Mouse (Mus musculus): Measurements from ENCODE around the gene Hopx.
A peak's percentile ranks its signal among the peaks of the same experiment; 100 is the strongest.

Hopx gene

DNA sequence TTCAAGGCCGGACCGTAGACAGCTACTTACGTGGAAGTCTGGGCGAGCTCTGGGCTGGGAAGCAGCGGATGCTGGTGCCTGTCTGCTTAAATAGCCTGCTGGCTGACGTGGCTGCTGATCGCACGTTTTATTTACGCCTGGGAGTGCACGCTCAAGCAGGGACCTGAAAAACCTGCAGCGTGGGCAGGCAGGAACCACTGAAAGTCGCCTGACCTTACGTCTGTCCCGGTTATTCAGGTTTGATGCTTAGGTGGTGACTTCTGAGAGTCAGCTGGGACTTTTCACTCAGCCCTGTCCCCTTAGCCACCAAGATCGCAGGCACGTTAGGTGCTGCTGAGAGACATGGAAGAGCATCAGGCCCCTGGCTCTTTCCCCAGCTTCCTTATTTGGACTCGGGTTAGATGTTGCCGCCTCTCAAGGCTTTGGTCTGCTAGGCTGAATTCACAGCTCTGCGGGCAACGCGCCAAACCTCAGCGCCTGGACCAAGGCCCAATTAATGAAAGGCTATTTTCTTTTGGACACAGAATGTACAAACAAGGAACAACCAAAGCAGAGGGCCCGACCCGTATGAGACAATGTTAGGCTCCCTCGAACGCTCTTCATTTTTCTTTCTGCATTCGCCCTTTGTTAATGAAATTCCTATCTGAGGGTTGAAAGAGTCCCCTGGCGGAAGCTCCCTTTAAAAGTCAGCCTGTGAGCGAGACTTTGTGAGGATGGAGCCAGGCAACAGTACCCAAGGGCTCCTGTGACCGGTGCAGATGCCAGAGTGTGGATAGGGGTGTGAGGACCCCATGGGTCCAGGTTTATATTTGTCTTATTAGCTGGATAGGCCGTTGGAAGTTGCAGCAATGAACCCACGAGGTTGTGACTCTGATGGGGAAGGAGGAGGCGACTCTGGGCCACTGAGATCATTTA lies at the start of gene Hopx:
Gene Hopx, minus strand, starts transcription at position 305 of the 915 bp plus-strand sequence.
- no peak for DNase-seq (ENCODE audit: low read depth, low spot score)

DNA sequence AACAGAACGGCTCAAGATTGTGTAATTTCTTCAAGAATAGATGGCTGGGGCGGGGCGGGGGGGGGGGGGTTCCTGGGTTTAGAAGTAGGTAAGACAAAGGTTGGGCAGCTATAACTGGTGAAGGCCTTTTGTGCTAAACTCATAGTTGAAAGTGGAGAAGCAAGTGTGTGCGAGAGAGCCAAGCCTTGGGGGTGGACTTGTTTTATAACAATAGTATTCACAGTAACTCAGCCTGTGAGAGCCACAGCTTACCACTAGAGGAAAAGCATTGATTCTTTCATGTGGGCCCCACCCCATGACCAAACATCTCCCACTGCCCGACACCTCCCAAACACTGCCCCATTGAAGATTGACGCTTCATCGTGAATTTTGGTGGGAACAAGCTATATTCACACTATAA lies 48.7 kb upstream of the Hopx start:
- no peak for DNase-seq (ENCODE audit: low read depth, low spot score)

DNA sequence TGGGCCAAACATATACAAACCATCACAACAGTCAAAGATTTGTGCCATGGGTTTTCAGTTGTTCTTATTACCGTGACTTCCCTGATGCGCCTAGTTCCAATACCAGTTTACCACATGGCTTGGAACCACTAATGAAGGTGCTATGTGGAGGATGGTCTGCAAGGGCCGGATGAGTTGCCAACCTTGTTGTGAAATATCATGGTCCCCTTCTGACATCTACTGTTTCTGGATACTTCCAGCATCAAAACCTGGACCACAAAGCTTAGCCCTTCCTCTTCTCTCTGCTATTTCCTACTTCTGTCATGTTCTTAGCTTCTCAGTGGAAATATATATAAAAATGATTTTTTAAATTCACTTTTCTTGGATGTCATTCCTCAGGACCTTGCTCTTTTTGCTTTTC lies 47.6 kb upstream of the Hopx start:
- no peak for DNase-seq (ENCODE audit: low read depth, low spot score)

DNA sequence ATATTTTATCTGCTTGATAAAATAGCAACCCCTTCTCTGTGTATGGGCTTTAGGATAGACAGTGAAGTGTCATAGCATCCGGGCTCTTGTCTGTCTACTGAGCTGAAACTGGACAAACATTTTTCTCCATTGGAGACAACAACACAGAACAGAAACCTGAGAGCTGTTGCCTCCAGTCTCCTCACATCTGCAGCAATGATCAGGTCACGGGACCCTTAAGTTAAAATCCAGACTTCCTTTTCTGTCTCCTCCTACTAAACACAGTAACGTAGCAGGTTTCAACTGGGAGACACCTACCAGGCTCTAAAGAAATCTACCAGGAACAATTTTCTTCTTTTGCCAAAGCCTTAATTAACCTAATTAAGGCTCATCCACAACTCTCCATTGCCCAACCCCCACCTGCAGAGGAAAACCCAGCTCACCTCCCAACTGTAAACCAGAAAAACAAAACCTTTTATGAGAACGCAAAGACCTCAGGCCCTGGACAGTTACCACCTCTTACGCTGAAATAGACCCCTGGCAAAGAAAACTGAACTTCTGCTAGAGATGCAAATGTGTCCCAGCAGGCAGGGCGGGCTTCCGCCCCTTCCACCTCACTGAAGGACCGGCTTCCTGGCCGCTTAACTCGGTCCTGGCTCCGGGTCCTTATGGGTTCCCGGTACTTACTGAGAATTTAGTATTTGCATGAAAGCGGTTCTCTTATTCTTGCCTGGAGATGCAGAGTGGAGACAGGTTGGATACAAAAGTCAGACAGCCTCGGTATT lies 43.0 kb upstream of the Hopx start:
- no peak for DNase-seq (ENCODE audit: low read depth, low spot score)

DNA sequence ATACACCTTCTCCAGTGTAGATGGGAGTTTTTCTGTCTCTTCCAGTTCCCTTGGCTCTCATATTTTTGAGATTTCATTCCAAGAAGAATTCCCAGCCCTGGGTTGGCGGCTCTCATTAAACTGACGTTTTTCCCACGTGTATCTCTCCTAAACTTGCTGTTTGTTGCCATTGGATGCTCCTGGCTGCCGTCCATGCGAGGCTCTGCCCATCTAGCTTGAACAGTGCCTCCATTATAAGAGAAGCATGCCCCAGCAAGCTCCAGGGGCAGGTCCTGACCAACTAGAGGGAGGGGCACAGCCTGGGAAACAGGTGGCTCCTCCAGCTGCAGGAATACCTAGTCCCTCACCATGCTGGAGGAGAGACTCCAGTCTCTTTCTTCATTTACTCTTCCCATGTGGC lies 42.0 kb upstream of the Hopx start:
- DNase-seq (ENCODE audit: low read depth, low spot score) = no peak

DNA sequence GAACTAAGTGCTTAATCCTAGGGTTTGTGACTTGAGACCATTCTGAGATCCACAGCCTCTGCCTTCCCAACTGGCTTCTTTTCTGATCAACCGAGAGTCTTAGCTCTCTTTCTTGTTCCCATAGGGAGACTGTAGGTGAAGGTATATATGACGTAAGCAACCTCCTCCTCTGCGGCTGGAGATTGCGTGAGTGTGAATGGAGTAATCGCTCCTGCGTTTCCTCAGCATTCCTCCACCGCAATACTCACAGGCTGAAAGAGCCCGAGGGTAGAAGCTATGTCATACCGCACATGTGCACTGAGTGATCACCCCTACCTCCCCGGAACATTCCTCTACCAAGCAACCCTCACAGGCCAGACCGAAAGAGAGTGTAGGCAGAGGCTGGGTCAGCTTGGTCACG lies 40.6 kb upstream of the Hopx start:
- DNase-seq (ENCODE audit: low read depth, low spot score) = no peak

DNA sequence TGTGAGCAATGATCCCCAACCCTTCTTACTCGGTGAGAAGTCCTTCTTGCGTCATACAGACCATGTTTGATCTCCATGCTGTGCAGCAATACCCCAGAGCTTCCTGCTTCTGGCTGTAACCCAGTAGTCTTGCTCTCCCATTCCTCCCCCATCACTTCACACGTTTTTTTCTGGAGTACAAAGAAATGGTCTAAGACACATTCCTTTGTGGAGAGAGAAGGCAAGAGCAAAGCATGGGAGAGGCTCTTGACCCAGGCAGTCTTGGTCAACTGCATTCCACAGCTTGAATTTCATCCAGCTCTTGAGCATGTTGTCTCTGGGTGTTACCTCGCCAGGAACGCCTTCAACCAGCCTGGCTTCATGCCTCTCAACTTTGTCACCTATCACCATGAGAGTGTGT lies 39.9 kb upstream of the Hopx start:
- DNase-seq (ENCODE audit: low read depth, low spot score) = no peak

DNA sequence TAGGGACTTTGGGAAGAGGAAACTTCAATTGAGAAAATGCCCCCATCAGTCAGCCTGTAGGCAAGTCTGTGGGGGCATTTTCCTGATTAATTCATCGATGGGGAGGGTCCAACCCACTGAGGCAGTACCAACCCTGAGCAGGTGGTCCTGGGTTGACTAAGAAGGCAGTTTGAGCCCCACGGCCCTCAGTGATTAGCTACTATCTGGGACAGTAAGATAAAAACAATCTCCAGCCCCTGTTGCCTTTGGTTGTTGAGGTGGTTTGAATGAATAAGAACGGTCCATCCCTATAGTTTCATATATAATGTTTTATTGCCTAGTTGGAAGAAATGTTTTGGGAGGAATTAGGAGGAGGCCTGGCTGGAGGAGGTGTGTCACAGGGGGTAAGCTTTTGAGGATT lies 36.8 kb upstream of the Hopx start:
- DNase-seq (ENCODE audit: low read depth, low spot score) = no peak

DNA sequence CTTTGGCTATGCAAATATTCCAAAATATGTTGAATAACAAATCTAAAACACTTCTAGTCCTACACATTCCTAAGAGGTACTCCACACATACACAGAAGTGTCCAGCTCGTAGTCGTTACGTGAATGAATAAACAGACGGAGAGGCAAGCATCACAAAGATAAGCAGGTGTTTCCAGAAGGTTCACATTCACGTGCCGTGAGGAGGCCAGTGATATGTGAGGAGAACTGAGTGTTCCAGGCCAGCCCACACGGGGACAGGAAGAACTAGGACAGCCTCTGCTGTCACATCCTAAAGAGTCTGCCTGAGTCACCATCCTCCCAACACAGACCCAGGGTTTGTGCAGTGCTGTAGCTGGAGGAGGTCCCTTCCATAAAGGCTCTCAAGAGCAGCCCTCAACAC lies 36.2 kb upstream of the Hopx start:
- DNase-seq (ENCODE audit: low read depth, low spot score) = no peak

DNA sequence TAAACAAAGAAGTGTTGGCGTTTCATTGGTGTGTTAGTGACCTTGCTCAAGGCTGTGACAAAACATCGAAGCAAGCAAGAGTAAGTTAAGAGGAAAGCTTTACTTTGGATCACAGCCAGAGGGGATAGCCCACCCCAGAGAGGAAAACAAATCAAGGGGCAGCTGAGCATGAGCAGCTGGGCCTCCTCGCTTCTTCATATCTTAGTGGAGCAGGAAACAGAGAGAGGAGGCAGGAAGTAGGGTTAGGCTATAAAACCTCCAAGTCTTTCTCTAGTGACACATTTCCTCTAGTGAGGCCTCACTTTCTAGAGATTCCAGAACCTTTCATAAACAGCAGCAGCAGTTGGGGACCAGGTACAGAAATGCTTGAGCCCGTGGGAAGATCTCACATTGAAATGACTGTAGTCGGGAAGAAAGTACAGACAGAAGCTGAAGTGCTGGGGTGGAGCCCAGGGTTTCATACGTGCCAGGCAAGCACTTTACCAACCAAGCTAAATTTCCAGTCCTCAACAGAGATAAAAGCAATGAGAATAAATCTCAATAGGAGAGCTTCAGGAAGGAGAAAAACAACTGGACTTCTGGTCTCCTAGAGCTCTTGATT lies 33.2 kb upstream of the Hopx start:
- DNase-seq (ENCODE audit: low read depth, low spot score) = no peak

DNA sequence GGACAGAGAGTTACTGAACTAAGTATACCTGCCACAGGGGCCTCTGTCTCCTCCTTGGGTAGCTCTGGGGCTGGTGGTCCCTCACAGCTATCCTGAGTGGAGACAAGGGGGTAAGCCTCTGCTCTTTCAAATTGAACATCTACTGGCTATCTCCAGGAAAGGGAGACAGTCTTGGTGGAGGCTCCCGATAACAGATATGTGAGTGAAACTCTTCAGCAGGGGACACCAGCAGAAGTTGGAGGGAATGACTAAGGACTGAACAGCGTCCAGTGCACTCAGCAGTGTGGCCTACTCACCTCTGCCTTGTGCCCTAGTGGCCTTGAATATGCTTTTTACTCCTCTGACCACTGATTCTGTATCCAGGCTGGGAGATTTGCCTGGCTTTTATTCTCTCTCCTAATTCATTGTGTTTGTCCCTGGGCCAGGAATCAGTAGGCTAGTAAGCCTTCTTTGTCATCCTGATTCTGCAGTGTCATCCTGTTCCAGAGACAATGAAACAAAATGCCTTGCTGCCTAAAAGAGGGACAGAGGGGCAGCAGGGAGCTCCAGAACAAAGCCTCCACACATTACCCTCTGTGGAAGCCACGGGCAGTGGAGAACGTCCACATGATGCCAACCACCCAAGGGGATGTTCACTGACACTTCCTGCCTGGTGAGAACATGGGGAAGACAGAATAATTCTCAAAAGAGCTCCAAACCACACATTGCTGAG lies 31.7 kb upstream of the Hopx start:
- DNase-seq (ENCODE audit: low read depth, low spot score) = no peak

DNA sequence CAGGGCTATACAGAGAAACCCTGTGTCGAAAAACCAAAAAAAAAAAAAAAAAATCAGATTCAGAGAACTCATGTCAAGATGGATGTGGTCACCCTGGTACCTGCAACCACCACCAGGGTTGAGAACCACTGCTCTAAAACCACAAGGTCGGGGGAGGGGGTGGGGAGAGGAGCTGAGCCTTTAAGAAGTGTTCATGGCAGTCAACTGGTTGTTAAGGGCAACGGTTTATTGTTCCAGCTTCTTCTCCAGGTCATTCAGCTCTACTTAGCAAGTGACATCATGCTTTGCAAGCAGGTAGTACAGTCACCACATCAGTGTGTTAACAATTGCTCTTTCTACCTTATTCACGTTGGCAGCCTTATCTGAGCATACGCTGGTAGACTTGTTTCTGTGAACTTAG lies 29.7 kb upstream of the Hopx start:
- no peak for DNase-seq (ENCODE audit: low read depth, low spot score)

DNA sequence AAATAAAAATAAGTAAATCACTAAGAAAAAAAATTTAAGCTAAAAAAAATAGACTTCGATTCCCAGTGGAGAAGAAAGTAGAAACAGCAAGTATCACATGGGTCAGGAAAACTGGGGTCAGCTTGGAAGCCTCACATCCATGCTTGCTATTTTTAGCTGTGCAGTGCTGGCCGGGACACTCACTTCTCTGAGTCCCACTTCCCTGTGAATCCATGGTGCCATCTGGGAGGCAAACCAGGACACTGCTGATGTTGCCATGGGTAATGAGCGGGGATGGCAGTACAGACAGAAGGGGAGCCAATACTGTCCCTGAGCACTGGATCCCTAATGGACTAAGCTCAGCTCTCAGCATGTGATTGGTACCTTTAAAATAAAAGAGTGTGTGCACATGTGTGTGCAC lies 28.2 kb upstream of the Hopx start:
- no peak for DNase-seq (ENCODE audit: low read depth, low spot score)

DNA sequence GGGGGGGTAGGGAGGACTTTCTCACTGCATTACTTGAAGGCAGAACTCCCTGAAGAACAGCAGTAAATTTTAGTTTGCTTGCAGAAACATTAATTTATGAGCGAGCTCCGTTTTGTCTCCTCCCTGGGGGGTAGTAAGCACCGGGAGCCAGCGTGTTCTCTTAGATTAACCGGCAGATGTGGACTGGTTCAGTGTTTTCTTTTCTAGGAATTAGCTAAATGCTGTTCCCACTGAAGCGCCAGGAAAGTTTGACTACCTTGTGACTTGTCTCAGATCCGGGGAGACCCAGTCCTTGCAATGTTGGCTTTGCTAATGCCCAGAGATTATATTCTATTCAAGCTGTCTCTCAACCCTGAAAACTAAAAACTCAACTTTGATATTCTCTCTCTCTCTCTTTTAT lies 26.4 kb upstream of the Hopx start:
- no peak for DNase-seq (ENCODE audit: low read depth, low spot score)

DNA sequence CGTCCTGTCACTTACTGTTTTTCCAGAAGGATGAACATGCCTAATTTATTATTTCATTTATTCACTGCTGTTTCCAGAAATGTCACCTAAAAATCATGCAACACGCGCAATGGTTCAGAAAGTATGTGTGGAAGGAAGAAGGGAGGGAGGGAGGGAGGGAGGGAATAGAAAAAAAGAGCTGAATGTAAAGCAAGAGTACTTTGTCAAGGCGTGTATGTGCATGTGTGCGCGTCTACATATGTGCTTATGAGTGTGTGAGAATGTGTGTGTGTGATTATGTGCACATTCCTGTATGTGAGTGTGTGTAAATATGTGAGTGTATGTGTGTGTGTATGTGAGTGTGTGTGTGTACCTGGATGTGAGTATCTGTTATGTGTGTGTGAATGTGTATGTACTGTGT lies 25.9 kb upstream of the Hopx start:
- no peak for DNase-seq (ENCODE audit: low read depth, low spot score)

DNA sequence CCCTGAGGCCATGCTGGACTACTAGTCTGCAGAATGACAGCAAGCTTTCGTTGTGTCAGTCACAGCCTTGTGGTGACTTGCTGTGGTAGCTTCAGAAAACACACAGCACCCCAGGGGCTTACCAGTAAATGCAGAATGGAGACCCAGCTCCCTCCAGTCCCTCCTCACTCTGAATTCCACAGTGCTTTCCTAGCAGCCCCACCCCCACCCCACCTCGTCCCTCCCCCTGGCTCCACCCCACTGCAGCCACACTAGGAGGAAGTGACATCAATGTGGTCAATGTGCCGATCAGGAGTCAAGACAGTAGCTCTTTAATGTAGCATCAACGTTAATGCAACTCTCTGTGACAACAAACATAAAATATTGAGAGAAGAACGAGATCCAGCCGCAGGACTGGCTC lies 25.2 kb upstream of the Hopx start:
- DNase-seq (ENCODE audit: low read depth, low spot score) = no peak

DNA sequence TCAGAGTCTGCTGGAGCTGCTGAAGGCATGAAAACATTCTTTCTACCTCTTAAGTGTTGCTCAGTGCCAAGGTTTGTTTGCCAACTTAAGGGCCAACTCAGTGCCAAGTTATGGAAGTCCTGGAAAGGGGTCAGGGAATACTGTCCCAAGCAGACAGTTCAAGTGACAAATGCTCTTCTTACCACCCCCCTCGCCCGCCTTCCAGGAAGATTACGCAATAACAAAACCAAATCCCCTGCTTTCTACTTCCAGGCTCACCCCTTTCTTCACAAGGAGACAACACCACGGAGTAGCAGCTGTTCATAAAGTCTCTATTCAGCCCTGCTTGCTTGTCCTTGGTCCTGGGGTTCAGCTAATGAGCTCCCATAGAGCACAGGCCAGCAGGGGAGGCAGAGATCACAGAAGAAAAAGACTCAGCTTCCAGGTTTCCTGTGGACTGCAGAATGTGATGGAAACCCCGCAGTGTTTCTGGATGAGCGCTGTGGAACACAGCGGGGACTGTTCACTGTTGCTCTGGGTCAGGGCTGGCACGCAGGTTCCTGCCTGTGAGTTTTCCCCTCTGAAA lies 22.9 kb upstream of the Hopx start:
- no peak for DNase-seq (ENCODE audit: low read depth, low spot score)

DNA sequence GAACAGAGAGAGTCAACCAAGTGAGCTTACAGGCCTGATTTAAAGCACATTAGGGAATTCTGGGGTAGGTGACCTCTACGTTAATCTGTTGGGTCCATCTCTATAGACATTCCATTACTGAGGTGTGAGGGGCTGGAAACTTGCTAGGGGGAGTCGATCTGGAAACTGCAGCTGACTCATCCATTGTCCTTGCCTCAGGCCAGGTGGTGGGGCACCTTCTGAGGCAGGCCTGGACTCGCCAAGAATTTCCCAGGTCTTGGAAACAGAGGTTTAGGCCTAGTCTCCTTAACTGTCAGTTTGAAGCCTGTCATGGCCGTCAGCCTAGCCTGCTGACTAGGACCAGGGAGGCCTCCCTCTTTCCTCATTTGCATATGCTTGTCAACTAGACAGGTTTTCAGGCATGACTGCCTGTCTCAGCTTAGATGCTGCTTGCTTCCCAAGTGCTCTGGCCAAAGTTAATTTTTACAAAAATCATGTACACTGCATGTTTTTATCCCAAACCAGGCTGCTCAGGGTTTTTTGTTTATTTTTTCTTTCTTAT lies 21.8 kb upstream of the Hopx start:
- peak; percentile 37 for DNase-seq (ENCODE audit: low read depth, low spot score)

DNA sequence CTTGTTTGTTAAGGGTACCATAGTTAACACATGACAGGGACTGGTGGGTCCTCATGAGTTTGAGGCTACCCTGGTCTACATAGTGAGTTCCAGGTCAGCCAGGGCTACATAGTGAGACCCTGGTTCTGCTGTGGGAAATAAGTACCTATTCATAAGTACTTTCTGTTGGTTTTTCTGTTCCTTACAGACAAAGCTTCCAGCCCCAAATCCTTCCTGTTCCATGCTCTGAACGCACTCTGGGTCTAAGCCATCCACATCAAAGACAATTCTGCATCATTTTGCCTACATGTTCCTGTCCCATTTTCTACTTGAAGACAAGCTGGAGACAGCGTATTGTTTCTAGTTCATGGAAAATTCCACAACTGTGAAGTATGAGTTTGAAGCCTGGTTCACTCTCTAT lies 20.0 kb upstream of the Hopx start:
- DNase-seq (ENCODE audit: low read depth, low spot score) = no peak

DNA sequence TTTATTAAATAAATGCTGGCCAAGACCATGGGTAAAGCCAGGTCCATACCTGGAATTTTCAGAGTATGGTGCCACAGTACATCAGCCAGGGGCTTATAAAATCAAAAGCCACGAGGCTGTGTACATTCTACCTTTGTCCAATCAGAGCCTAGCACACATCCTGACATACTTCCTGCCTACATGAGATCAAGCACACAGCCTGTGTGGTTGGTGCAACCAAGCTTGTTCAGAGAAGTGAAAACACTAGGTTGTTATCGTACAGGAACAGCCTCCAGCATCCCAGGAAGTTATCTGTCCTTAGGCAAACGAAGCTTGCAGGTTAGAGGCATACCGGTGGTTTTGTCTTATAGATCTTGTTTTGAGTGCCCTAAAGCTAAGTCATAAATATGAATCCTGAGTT lies 19.5 kb upstream of the Hopx start:
- peak; percentile 26 for DNase-seq (ENCODE audit: low read depth, low spot score)

DNA sequence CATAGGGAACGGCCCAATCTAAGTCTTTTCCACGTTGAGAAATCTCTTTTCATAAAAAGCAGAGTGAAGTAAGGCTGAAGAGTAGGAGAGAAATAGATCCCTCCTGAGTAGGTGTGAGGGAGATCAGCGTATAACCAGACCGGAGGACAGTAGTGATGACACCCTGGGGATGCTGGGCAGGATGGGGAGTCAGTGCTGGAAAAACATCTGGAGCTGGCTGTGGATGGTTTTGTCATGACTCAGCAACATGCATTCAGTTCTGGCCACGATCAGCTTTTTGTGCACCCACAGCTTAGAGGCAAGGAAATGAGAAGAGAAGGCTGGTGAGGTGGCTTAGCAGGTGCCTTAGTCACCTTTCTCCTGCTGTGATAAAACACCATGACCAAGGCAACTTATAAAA lies 19.0 kb upstream of the Hopx start:
- no peak for DNase-seq (ENCODE audit: low read depth, low spot score)

All from A20 (cell line).